26 mouse cellular contexts compared by ENCODE assay signal in genomic region chr16:49806920-49807319, GRCm38 (mm10). TPM values are rescaled to one million over a fixed set of nuclear protein-coding genes. Genes with fewer than 3 reads are reported as not detected.
DNase-seq lines count a peak whose midpoint lies in the region; ATAC-seq and TF ChIP-seq lines count a peak whose summit lies in the region.
"Had no signal": no experiment of that assay in that cellular context is flagged by ENCODE, and none has a peak within 500 bp of the region (broad histone marks: within the 10 kb centered on the region; RNA-seq: fewer than 3 reads in every experiment).

No protein-coding gene starts in this region.

- no peak overlapping the region for H3K9ac ChIP-seq in liver, embryonic 12.5 days
- peak overlapping the region; percentile 51 for H3K9ac ChIP-seq in MEL (ENCODE audit: control insufficient read depth, low read depth, low read length, poor library complexity, severe bottlenecking)
- H3K9ac ChIP-seq: embryonic facial prominence, embryonic 12.5 days; forebrain, embryonic 15.5 days; heart, embryonic 12.5 days; limb, embryonic 13.5 days; midbrain, embryonic 13.5 days had no signal

- peaks cover 67% of the 10 kb centered on the region for H3K4me1 ChIP-seq in liver, embryonic 12.5 days
- peaks cover 11 to 27% of the 10 kb centered on the region in 2 experiments for H3K4me1 ChIP-seq in MEL (ENCODE audit: control insufficient read depth in 1 of 2, insufficient read depth in 2 of 2, low read length in 2 of 2)

- TF ChIP-seq CTCF in MEL (IDR thresholded peaks at IDR 0.05 in 2 of 3, conservative IDR thresholded peaks at IDR 0.05 in 1 of 3; ENCODE audit: control insufficient read depth in 1 of 3, insufficient read depth in 1 of 3, low read depth in 2 of 3, low read length in 3 of 3, poor library complexity in 1 of 3, severe bottlenecking in 1 of 3): no peak

- TF ChIP-seq EP300 in MEL (IDR thresholded peaks at IDR 0.05; ENCODE audit: low read depth in 1 of 2, low read length in 2 of 2): no peak

- TF ChIP-seq POLR2A in MEL (IDR thresholded peaks at IDR 0.05; ENCODE audit: control insufficient read depth in 1 of 2, insufficient read depth in 1 of 2, low read depth in 1 of 2, low read length in 2 of 2, poor library complexity in 1 of 2): no peak

- no peak for DNase-seq in liver
- DNase-seq in MEL (ENCODE audit: low read depth, low spot score): no peak
- peak; percentile 76 for DNase-seq in induced T-regulatory cell, adult 2 months (ENCODE audit: low read depth)
- DNase-seq in telencephalon, adult 2 months (ENCODE audit: low read depth, low spot score): peak; percentile 13
- no peak for DNase-seq in spleen, postnatal 10 days (ENCODE audit: low spot score in 2 of 2)
- no peak for DNase-seq in right cerebral cortex, postnatal 14 days
- DNase-seq: cerebellum, adult 11 months; cerebellum, adult 9-11 months; embryo, embryonic 11 days; heart, adult 2 months; kidney, adult 8-10 months; kidney, postnatal 10 days; retina, postnatal 1 day; right cerebral cortex, postnatal 25 days; thymus, postnatal 4 days had no signal

- TF ChIP-seq RAD21 in MEL (IDR thresholded peaks at IDR 0.05; ENCODE audit: low read depth, low read length): no peak

- H3K36me3 ChIP-seq in liver, embryonic 12.5 days: no peaks in the 10 kb centered on the region
- H3K36me3 ChIP-seq in MEL (ENCODE audit: control insufficient read depth in 1 of 2, insufficient read depth in 2 of 2, low read length in 2 of 2): peaks cover 0 to 28% of the 10 kb centered on the region in 2 experiments; a peak in 2 of 4 replicates
- H3K36me3 ChIP-seq: embryonic facial prominence, embryonic 12.5 days; forebrain, embryonic 10.5 days; forebrain, embryonic 15.5 days; heart, embryonic 12.5 days; limb, embryonic 13.5 days; midbrain, embryonic 13.5 days had no signal

- H3K27ac ChIP-seq in liver, embryonic 12.5 days: peak overlapping the region; percentile 43; the same call in 1 of the 2 replicates
- peak overlapping the region; percentile 92 for H3K27ac ChIP-seq in MEL (ENCODE audit: control insufficient read depth, low read depth, low read length)
- H3K27ac ChIP-seq: embryonic facial prominence, embryonic 12.5 days; forebrain, embryonic 10.5 days; forebrain, embryonic 15.5 days; heart, adult 2 months; limb, embryonic 13.5 days; macrophage; midbrain, embryonic 13.5 days had no signal

- WGBS in liver, embryonic 12.5 days (ENCODE audit: insufficient replicate concordance): 74% methylated on average over 10 of the region's 10 CpGs

- ATAC-seq in liver, embryonic 12.5 days: no peak
- ATAC-seq: forebrain, embryonic 15.5 days; hindbrain, embryonic 16.5 days; intestine, embryonic 16.5 days; midbrain, embryonic 13.5 days had no signal

- H3K4me3 ChIP-seq in liver, embryonic 12.5 days: no peak overlapping the region
- H3K4me3 ChIP-seq in MEL (ENCODE audit: control insufficient read depth in 1 of 2, insufficient read depth in 1 of 2, low read depth in 2 of 2, low read length in 2 of 2): peak overlapping the region; percentile 43
- H3K4me3 ChIP-seq: embryonic facial prominence, embryonic 12.5 days; forebrain, embryonic 10.5 days; forebrain, embryonic 15.5 days; heart, adult 2 months; heart, embryonic 12.5 days; left cerebral cortex, adult 2 months; limb, embryonic 13.5 days; midbrain, embryonic 13.5 days had no signal

- no peaks in the 10 kb centered on the region for H3K9me3 ChIP-seq in liver, embryonic 12.5 days (replicated peaks)
- no peaks in the 10 kb centered on the region for H3K9me3 ChIP-seq in MEL (replicated peaks; ENCODE audit: insufficient read depth, low read length)
- H3K9me3 ChIP-seq: embryonic facial prominence, embryonic 12.5 days; forebrain, embryonic 10.5 days; forebrain, embryonic 15.5 days; heart, embryonic 12.5 days; limb, embryonic 13.5 days; midbrain, embryonic 13.5 days had no signal

- H3K27me3 ChIP-seq in liver, embryonic 12.5 days (replicated peaks): no peaks in the 10 kb centered on the region
- no peaks in the 10 kb centered on the region for H3K27me3 ChIP-seq in MEL (ENCODE audit: control insufficient read depth in 1 of 2, insufficient read depth in 2 of 2, low read length in 2 of 2)
- H3K27me3 ChIP-seq: forebrain, embryonic 15.5 days; limb, embryonic 13.5 days; midbrain, embryonic 13.5 days had no signal

- no peak overlapping the region for H3K4me2 ChIP-seq in liver, embryonic 12.5 days
- H3K4me2 ChIP-seq: embryonic facial prominence, embryonic 12.5 days; forebrain, embryonic 15.5 days; heart, embryonic 12.5 days; limb, embryonic 13.5 days; midbrain, embryonic 13.5 days had no signal

- no peaks in the 10 kb centered on the region; the same call in 1 of the 2 replicates for H3K79me2 ChIP-seq in MEL (ENCODE audit: control insufficient read depth, insufficient read depth, low read length, poor library complexity)

TF ChIP-seq in MEL, 35 proteins besides CTCF, POLR2A, EP300 and RAD21:
- 0 out of 2 replicates have a peak, but pooled peaks have one; percentile 37 for TF ChIP-seq CHD1 (IDR thresholded peaks at IDR 0.05; ENCODE audit: low read depth, low read length)
- TF ChIP-seq ZMIZ1 (IDR thresholded peaks at IDR 0.05; ENCODE audit: low read depth, low read length): no peak
- TF ChIP-seq ZNF384 (IDR thresholded peaks at IDR 0.05; ENCODE audit: low read depth, low read length): no peak

RNA-seq across cellular contexts. Expression of gene Cd47, which starts 6.6 kb away (rescaled TPM):
- polyA plus RNA-seq in liver, embryonic 12.5 days (2016; fragmentation: Nextera tagmentation; extraction: Ambion mirVana): 308 and 327 TPM in 2 replicates
- 57.5 and 86.6 TPM in 2 replicates for total RNA-seq in MEL (2012; rRNA removed)
- 10 to 100 TPM; 45.9 to 51.7 TPM for polyA plus RNA-seq in MEL (2012; ENCODE audit: insufficient read depth in 1 of 2, insufficient read length in 2 of 2, low read depth in 1 of 2, low replicate concordance in 2 of 2, missing spikeins in 1 of 2)

Comparison
In these comparisons a context has a peak if more than half of its experiments do, and no peak if none do; other contexts are left out.
1. DNase-seq: peak in induced T-regulatory cell, adult 2 months (single experiment) and telencephalon, adult 2 months (single experiment); none in liver (single experiment), MEL (single experiment), spleen, postnatal 10 days (0 of 2) and right cerebral cortex, postnatal 14 days (single experiment).